Mouse (Mus musculus) liver, embryonic 14.5 days (tissue): ENCODE measurements around the gene Kif4.

Experiments
- CTCF ChIP-seq: IDR thresholded peaks from 2 replicates; pipeline ENCODE4 v1.5.1; 2016; ENCODE audit warnings: antibody characterized with exemption, low read depth, control low read depth
- EP300 ChIP-seq: IDR thresholded peaks from 2 replicates; pipeline ENCODE4 v1.6.1; 2016; ENCODE audit warnings: antibody characterized with exemption, low read depth

- TF ChIP-seq EP300 (no peak), CTCF (peak; percentile 65)
Measured at GRCm38 (mm10) chrX:100738918-100739317, 113.4 kb downstream of the Kif4 start.
